Mouse (Mus musculus): Measurements from ENCODE around the gene Scn2a.

- TF ChIP-seq CTCF (IDR thresholded peaks at IDR 0.05; ENCODE audit: borderline replicate concordance, extremely low read depth, insufficient read depth, insufficient read length), result no peak
- TF ChIP-seq POLR2A (IDR thresholded peaks at IDR 0.05; ENCODE audit: borderline replicate concordance, extremely low read depth, insufficient read depth, insufficient read length, poor library complexity, severe bottlenecking), result no peak
Observed at GRCm38 (mm10) chr2:65667590-65668436, 47.2 kb downstream of the Scn2a start.

All from brain, embryonic 14.5 days (tissue).